Mouse (Mus musculus): Measurements from ENCODE around the gene Unc5cl. TPM values are rescaled to one million over a fixed set of nuclear protein-coding genes. Genes with fewer than 3 reads are reported as not detected.
A peak's percentile ranks its signal among the peaks of the same experiment; 100 is the strongest.

Gene Unc5cl
- polyA plus RNA-seq, 1 experiment from 2014 or later: 0.15 TPM

GRCm38 (mm10) chr17:48551788-48552531, 97.3 kb downstream of the Unc5cl start:
- H3K27ac ChIP-seq (ENCODE audit: low read depth, low read length): no peak overlapping the region
- H3K4me1 ChIP-seq (replicated peaks; ENCODE audit: control insufficient read depth, insufficient read depth, low read length): no peaks in the 10 kb centered on the region
- ATAC-seq (ENCODE audit: low FRiP score): no peak
- no peak for DNase-seq (ENCODE audit: low spot score)
- WGBS: 91% methylated on average over 4 of the region's 4 CpGs
- no peak overlapping the region for H3K9ac ChIP-seq (ENCODE audit: low read depth, low read length)
- H3K9me3 ChIP-seq (ENCODE audit: control insufficient read depth, low read length): no peaks in the 10 kb centered on the region
- H3K27me3 ChIP-seq (ENCODE audit: control insufficient read depth, insufficient read depth, low read length): no peaks in the 10 kb centered on the region
- no peaks in the 10 kb centered on the region for H3K36me3 ChIP-seq (ENCODE audit: control insufficient read depth, insufficient read depth, low read length)
- no peak overlapping the region for H3K4me2 ChIP-seq (replicated peaks; ENCODE audit: low read depth, low read length)
- H3K4me3 ChIP-seq (ENCODE audit: low read depth, low read length): no peak overlapping the region

GRCm38 (mm10) chr17:48552532-48552915, 97.8 kb downstream of the Unc5cl start:
- whole genome bisulfite sequencing: 90% methylated on average over 3 of the region's 3 CpGs
- H3K27me3 ChIP-seq (ENCODE audit: control insufficient read depth, insufficient read depth, low read length): no peaks in the 10 kb centered on the region

DNA sequence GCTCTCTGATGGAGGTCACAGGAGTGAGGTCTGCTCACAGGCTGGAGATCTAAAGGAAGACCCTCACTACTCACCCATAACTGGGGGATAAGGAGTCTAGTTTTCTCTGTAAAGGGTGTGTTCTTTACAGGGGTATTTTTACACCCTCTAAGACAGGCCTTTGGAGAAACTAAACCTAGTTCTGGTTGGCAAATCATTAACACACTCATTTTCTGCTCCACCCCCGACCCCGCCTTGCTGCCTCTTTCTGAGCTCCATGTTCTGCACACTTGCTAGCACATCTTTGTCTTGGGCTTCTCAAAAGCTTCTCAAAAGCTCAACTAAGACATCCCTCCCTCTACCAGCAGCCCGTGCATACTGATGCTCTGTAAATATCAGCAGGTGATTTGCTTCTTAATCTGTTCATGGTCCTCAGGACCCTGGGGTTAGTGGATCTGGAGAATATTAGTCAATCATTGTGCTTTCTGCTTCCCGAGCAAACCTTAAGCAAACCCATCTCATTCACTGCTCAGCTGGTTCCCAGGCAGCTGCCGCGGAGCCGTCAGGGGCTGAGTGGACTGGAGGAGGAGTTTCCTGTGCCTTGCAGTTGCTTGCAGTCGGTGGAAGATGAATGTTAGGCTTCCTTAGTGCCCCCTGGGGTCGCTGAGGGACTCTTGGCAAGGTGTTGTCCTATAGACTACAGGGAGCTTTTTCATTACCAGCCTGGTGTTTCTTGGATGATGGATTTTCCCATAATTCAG, 101.7 kb downstream of the Unc5cl start:
- Histone ChIP-seq H3K9ac (ENCODE audit: low read depth, low read length) (no peak overlapping the region), H3K27me3 (ENCODE audit: control insufficient read depth, insufficient read depth, low read length) (no peaks in the 10 kb centered on the region), H3K27ac (ENCODE audit: low read depth, low read length) (no peak overlapping the region), H3K36me3 (ENCODE audit: control insufficient read depth, insufficient read depth, low read length) (no peaks in the 10 kb centered on the region), H3K4me1 (replicated peaks; ENCODE audit: control insufficient read depth, insufficient read depth, low read length) (no peaks in the 10 kb centered on the region), H3K4me2 (replicated peaks; ENCODE audit: low read depth, low read length) (no peak overlapping the region), H3K4me3 (ENCODE audit: low read depth, low read length) (no peak overlapping the region), H3K9me3 (ENCODE audit: control insufficient read depth, low read length) (no peaks in the 10 kb centered on the region)
- DNase-seq (ENCODE audit: low spot score) (peak; percentile 12), ATAC-seq (ENCODE audit: low FRiP score) (no peak)
- 32% methylated on average over 9 of the region's 9 CpGs for WGBS

More at GRCm38 (mm10) chr17:48552532-48552915, 97.8 kb downstream of the Unc5cl start:
- DNase-seq (ENCODE audit: low spot score) (no peak), ATAC-seq (ENCODE audit: low FRiP score) (no peak)
- Histone ChIP-seq H3K4me1 (replicated peaks; ENCODE audit: control insufficient read depth, insufficient read depth, low read length) (no peaks in the 10 kb centered on the region), H3K27ac (ENCODE audit: low read depth, low read length) (no peak overlapping the region), H3K9me3 (ENCODE audit: control insufficient read depth, low read length) (no peaks in the 10 kb centered on the region), H3K4me2 (replicated peaks; ENCODE audit: low read depth, low read length) (no peak overlapping the region), H3K4me3 (ENCODE audit: low read depth, low read length) (no peak overlapping the region), H3K9ac (ENCODE audit: low read depth, low read length) (no peak overlapping the region), H3K36me3 (ENCODE audit: control insufficient read depth, insufficient read depth, low read length) (no peaks in the 10 kb centered on the region)

- Histone ChIP-seq H3K9ac (ENCODE audit: low read depth, low read length) (no peak overlapping the region), H3K36me3 (ENCODE audit: control insufficient read depth, insufficient read depth, low read length) (no peaks in the 10 kb centered on the region), H3K9me3 (ENCODE audit: control insufficient read depth, low read length) (no peaks in the 10 kb centered on the region), H3K4me2 (replicated peaks; ENCODE audit: low read depth, low read length) (no peak overlapping the region), H3K27ac (ENCODE audit: low read depth, low read length) (no peak overlapping the region), H3K4me3 (ENCODE audit: low read depth, low read length) (no peak overlapping the region), H3K4me1 (replicated peaks; ENCODE audit: control insufficient read depth, insufficient read depth, low read length) (no peaks in the 10 kb centered on the region), H3K27me3 (ENCODE audit: control insufficient read depth, insufficient read depth, low read length) (no peaks in the 10 kb centered on the region)
- WGBS: 91% methylated on average over 7 of the region's 7 CpGs
- DNase-seq (ENCODE audit: low spot score) (no peak), ATAC-seq (ENCODE audit: low FRiP score) (no peak)
Observed at GRCm38 (mm10) chr17:48557823-48558715, 103.4 kb downstream of the Unc5cl start.

- Histone ChIP-seq H3K9ac (ENCODE audit: low read depth, low read length) (no peak overlapping the region), H3K4me1 (replicated peaks; ENCODE audit: control insufficient read depth, insufficient read depth, low read length) (no peaks in the 10 kb centered on the region), H3K9me3 (ENCODE audit: control insufficient read depth, low read length) (no peaks in the 10 kb centered on the region), H3K4me3 (ENCODE audit: low read depth, low read length) (no peak overlapping the region), H3K4me2 (replicated peaks; ENCODE audit: low read depth, low read length) (no peak overlapping the region), H3K27ac (ENCODE audit: low read depth, low read length) (no peak overlapping the region), H3K36me3 (ENCODE audit: control insufficient read depth, insufficient read depth, low read length) (no peaks in the 10 kb centered on the region), H3K27me3 (ENCODE audit: control insufficient read depth, insufficient read depth, low read length) (no peaks in the 10 kb centered on the region)
- ATAC-seq (ENCODE audit: low FRiP score) (no peak), DNase-seq (ENCODE audit: low spot score) (no peak)
- 88% methylated on average over 8 of the region's 8 CpGs for WGBS
Observed at GRCm38 (mm10) chr17:48564931-48565330, 110.2 kb downstream of the Unc5cl start.

DNA sequence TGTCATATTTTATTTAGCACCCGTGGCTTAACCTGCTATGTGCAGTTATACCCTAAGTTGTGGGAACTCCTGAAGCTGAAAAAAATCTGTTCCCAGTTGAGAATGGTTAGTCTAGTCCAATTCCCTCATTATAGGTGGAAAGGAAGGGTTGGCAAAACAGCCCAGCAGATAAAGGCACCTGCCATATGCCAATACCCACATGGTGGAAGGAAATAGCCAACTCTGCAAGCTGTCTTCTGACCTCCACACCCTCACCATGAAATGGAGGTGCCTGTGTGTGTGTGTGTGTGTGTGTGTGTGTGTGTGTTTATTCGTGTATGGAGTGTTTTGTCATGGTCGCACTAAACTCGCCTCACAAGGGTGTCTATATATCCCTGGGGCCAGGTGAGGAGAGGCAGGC, 115.0 kb downstream of the Unc5cl start:
- H3K27me3 ChIP-seq (ENCODE audit: control insufficient read depth, insufficient read depth, low read length): no peaks in the 10 kb centered on the region
- H3K4me1 ChIP-seq (replicated peaks; ENCODE audit: control insufficient read depth, insufficient read depth, low read length): no peaks in the 10 kb centered on the region
- H3K27ac ChIP-seq (ENCODE audit: low read depth, low read length): no peak overlapping the region
- DNase-seq (ENCODE audit: low spot score) (no peak), ATAC-seq (ENCODE audit: low FRiP score) (no peak)
- no peaks in the 10 kb centered on the region for H3K36me3 ChIP-seq (ENCODE audit: control insufficient read depth, insufficient read depth, low read length)
- no peak overlapping the region for H3K4me3 ChIP-seq (ENCODE audit: low read depth, low read length)
- no peak overlapping the region for H3K4me2 ChIP-seq (replicated peaks; ENCODE audit: low read depth, low read length)
- H3K9ac ChIP-seq (ENCODE audit: low read depth, low read length): no peak overlapping the region
- 90% methylated on average over 4 of the region's 4 CpGs for WGBS
- no peaks in the 10 kb centered on the region for H3K9me3 ChIP-seq (ENCODE audit: control insufficient read depth, low read length)

GRCm38 (mm10) chr17:48581153-48581552, 126.5 kb downstream of the Unc5cl start:
- H3K4me2 ChIP-seq (replicated peaks; ENCODE audit: low read depth, low read length): no peak overlapping the region
- H3K27ac ChIP-seq (ENCODE audit: low read depth, low read length): no peak overlapping the region
- no peaks in the 10 kb centered on the region for H3K9me3 ChIP-seq (ENCODE audit: control insufficient read depth, low read length)
- no peaks in the 10 kb centered on the region for H3K27me3 ChIP-seq (ENCODE audit: control insufficient read depth, insufficient read depth, low read length)
- ATAC-seq (ENCODE audit: low FRiP score): no peak
- no peak overlapping the region for H3K9ac ChIP-seq (ENCODE audit: low read depth, low read length)
- H3K36me3 ChIP-seq (ENCODE audit: control insufficient read depth, insufficient read depth, low read length): no peaks in the 10 kb centered on the region
- DNase-seq (ENCODE audit: low spot score): no peak
- H3K4me1 ChIP-seq (replicated peaks; ENCODE audit: control insufficient read depth, insufficient read depth, low read length): no peaks in the 10 kb centered on the region
- WGBS: 86% methylated on average over 5 of the region's 5 CpGs
- no peak overlapping the region for H3K4me3 ChIP-seq (ENCODE audit: low read depth, low read length)

DNA sequence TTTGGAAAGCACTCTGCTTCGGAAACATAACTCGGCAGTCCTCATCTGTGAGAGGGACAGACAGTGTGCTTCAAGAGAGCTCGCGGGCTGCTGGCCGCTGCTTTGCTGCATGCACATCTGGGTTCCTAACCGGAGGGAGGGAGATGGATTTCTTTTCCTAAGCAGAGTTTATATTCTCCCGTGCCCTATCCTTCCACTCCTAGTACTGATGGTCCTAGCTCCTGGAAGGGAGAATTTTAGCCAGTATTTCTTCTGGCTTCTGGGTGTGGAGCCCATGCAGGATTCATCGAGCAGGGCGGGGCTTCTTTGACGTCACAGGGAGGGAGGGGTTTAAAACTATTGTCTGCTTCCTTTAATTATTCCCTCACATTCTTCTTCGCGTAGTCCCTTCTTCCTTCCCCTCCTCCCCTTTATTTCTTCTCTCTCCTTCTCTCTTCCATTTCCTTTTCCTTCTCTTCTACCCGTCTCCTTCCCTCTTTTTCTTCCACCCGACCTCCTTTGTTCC, 127.8 kb downstream of the Unc5cl start:
- ATAC-seq (ENCODE audit: low FRiP score): no peak

More for the DNA sequence above, 127.8 kb downstream of the Unc5cl start:
- no peak overlapping the region for H3K4me3 ChIP-seq (ENCODE audit: low read depth, low read length)
- H3K4me1 ChIP-seq (replicated peaks; ENCODE audit: control insufficient read depth, insufficient read depth, low read length): no peaks in the 10 kb centered on the region
- no peak overlapping the region for H3K27ac ChIP-seq (ENCODE audit: low read depth, low read length)
- DNase-seq (ENCODE audit: low spot score): peak; percentile 31
- no peaks in the 10 kb centered on the region for H3K27me3 ChIP-seq (ENCODE audit: control insufficient read depth, insufficient read depth, low read length)
- H3K9ac ChIP-seq (ENCODE audit: low read depth, low read length): no peak overlapping the region
- H3K9me3 ChIP-seq (ENCODE audit: control insufficient read depth, low read length): no peaks in the 10 kb centered on the region
- WGBS: 41% methylated on average over 14 of the region's 14 CpGs
- no peak overlapping the region; the same call in 1 of the 2 replicates for H3K4me2 ChIP-seq (replicated peaks; ENCODE audit: low read depth, low read length)
- no peaks in the 10 kb centered on the region for H3K36me3 ChIP-seq (ENCODE audit: control insufficient read depth, insufficient read depth, low read length)
